Mouse (Mus musculus): ENCODE data around the gene Zcchc17. TPM values are rescaled to one million over a fixed set of nuclear protein-coding genes. Genes with fewer than 3 reads are reported as not detected.
A peak's percentile ranks its signal among the peaks of the same experiment; 100 is the strongest.

Gene Zcchc17
- 8.0 and 8.2 TPM in 2 replicates for polyA plus RNA-seq (2012; rRNA removed)

GRCm38 (mm10) chr4:130359486-130360237, at the start of gene Zcchc17, which contains the start of gene Snrnp40:
Gene Zcchc17 (minus strand): TSS chr4:130359943.
Gene Snrnp40 (plus strand): TSS chr4:130360132.
- Histone ChIP-seq H3K27ac (ENCODE audit: control insufficient read depth, insufficient read depth, low read depth, low read length) (peak within 1 kb of the TSS; percentile 76), H3K36me3 (ENCODE audit: control insufficient read depth, insufficient read depth, low read length) (no peaks in the 10 kb centered on the region), H3K27me3 (ENCODE audit: control insufficient read depth, insufficient read depth, low read length) (no peaks in the 10 kb centered on the region), H3K4me3 (ENCODE audit: control insufficient read depth, low read depth, low read length) (peak within 1 kb of the TSS; percentile 95), H3K4me1 (ENCODE audit: control insufficient read depth, insufficient read depth, low read length) (peaks cover 4% of the 10 kb centered on the region)
- TF ChIP-seq POLR2A (IDR thresholded peaks at IDR 0.05; ENCODE audit: control insufficient read depth, low read depth, low read length) (peak; percentile 89), CTCF (IDR thresholded peaks at IDR 0.05; ENCODE audit: control insufficient read depth, insufficient read depth, insufficient replicate concordance, low read depth, low read length) (no peak)

DNA sequence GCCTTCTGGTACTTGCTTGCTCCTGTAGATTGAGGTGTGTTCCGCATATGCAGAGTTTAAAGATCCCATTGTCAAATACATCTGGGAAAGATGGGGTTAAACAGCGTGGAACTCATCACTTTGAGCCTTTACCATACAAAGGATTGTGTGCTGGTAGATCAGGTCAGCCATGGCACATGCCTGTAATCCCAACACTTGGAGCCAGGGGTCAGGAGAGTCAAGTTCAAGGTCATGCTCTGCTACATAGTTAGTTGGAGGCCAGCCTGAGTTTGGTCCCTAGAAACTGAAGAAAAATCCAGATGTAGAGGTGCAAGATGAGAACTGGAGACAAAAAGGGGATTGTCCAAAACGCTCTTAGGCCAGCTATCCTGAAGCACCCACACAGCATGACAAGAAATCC, 31.5 kb upstream of the Zcchc17 start:
- H3K4me1 ChIP-seq (ENCODE audit: control insufficient read depth, insufficient read depth, low read length): peaks cover 3% of the 10 kb centered on the region; the same call in 1 of the 2 replicates
- no peak overlapping the region for H3K27ac ChIP-seq (ENCODE audit: control insufficient read depth, insufficient read depth, low read depth, low read length)
- no peak overlapping the region for H3K4me3 ChIP-seq (ENCODE audit: control insufficient read depth, low read depth, low read length)
- peaks cover 2% of the 10 kb centered on the region for H3K36me3 ChIP-seq (ENCODE audit: control insufficient read depth, insufficient read depth, low read length)
- TF ChIP-seq POLR2A (IDR thresholded peaks at IDR 0.05; ENCODE audit: control insufficient read depth, low read depth, low read length) (no peak), CTCF (IDR thresholded peaks at IDR 0.05; ENCODE audit: control insufficient read depth, insufficient read depth, insufficient replicate concordance, low read depth, low read length) (no peak)
- H3K27me3 ChIP-seq (ENCODE audit: control insufficient read depth, insufficient read depth, low read length): no peaks in the 10 kb centered on the region

DNA sequence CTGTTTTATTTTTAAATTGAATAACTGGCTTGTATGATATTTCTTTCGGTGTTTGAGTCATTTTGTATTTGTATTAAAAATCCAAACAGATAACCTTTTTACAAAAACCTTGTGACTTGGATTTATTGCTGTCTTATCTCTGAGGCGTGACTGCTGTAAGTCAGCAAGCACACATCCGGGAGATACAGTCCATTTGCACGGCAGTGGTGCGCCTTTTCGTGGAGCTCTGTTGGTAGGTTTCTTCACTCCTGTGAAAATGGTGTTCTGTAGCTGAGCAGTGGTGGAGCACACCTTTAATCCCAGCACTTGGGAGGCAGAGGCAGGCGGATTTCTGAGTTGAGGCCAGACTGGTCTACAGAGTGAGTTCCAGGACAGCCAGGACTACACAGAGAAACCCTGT, 30.2 kb upstream of the Zcchc17 start:
- no peaks in the 10 kb centered on the region for H3K27me3 ChIP-seq (ENCODE audit: control insufficient read depth, insufficient read depth, low read length)
- no peak overlapping the region for H3K27ac ChIP-seq (ENCODE audit: control insufficient read depth, insufficient read depth, low read depth, low read length)
- peaks cover 5% of the 10 kb centered on the region for H3K36me3 ChIP-seq (ENCODE audit: control insufficient read depth, insufficient read depth, low read length)
- H3K4me3 ChIP-seq (ENCODE audit: control insufficient read depth, low read depth, low read length): no peak overlapping the region
- no peak for TF ChIP-seq POLR2A (IDR thresholded peaks at IDR 0.05; ENCODE audit: control insufficient read depth, low read depth, low read length)
- no peak for TF ChIP-seq CTCF (IDR thresholded peaks at IDR 0.05; ENCODE audit: control insufficient read depth, insufficient read depth, insufficient replicate concordance, low read depth, low read length)
- peaks cover 3% of the 10 kb centered on the region; the same call in 1 of the 2 replicates for H3K4me1 ChIP-seq (ENCODE audit: control insufficient read depth, insufficient read depth, low read length)

DNA sequence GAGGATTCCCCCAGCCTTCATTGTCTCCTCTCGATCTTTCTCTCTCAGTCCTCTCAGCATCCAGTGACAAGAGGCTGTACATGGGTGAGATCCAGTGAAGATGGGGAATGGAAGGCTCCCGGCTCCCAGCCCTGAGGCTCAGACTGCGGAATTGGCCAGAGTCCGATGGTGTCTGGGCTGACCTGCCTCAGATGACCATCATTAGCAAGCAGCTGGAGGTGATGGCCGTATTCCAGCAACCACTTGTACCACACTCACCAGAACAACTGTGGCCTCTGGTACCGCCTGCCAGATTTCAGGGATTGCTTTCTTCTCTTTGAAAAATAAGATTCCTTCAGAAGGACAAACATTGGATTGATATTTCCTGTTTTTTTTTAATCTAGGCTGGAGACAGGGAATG, 29.8 kb upstream of the Zcchc17 start:
- no peaks in the 10 kb centered on the region for H3K27me3 ChIP-seq (ENCODE audit: control insufficient read depth, insufficient read depth, low read length)
- no peak for TF ChIP-seq CTCF (IDR thresholded peaks at IDR 0.05; ENCODE audit: control insufficient read depth, insufficient read depth, insufficient replicate concordance, low read depth, low read length)
- TF ChIP-seq POLR2A (IDR thresholded peaks at IDR 0.05; ENCODE audit: control insufficient read depth, low read depth, low read length): no peak
- H3K36me3 ChIP-seq (ENCODE audit: control insufficient read depth, insufficient read depth, low read length): peaks cover 5% of the 10 kb centered on the region
- no peak overlapping the region for H3K4me3 ChIP-seq (ENCODE audit: control insufficient read depth, low read depth, low read length)
- no peak overlapping the region for H3K27ac ChIP-seq (ENCODE audit: control insufficient read depth, insufficient read depth, low read depth, low read length)
- peaks cover 3% of the 10 kb centered on the region; the same call in 1 of the 2 replicates for H3K4me1 ChIP-seq (ENCODE audit: control insufficient read depth, insufficient read depth, low read length)

GRCm38 (mm10) chr4:130387256-130387655, 27.5 kb upstream of the Zcchc17 start:
- H3K27me3 ChIP-seq (ENCODE audit: control insufficient read depth, insufficient read depth, low read length): no peaks in the 10 kb centered on the region
- peaks cover 5% of the 10 kb centered on the region for H3K36me3 ChIP-seq (ENCODE audit: control insufficient read depth, insufficient read depth, low read length)
- H3K4me3 ChIP-seq (ENCODE audit: control insufficient read depth, low read depth, low read length): no peak overlapping the region
- H3K27ac ChIP-seq (ENCODE audit: control insufficient read depth, insufficient read depth, low read depth, low read length): no peak overlapping the region
- TF ChIP-seq POLR2A (IDR thresholded peaks at IDR 0.05; ENCODE audit: control insufficient read depth, low read depth, low read length): no peak
- TF ChIP-seq CTCF (IDR thresholded peaks at IDR 0.05; ENCODE audit: control insufficient read depth, insufficient read depth, insufficient replicate concordance, low read depth, low read length): no peak
- peaks cover 3% of the 10 kb centered on the region; the same call in 1 of the 2 replicates for H3K4me1 ChIP-seq (ENCODE audit: control insufficient read depth, insufficient read depth, low read length)

- H3K36me3 ChIP-seq (ENCODE audit: control insufficient read depth, insufficient read depth, low read length): peaks cover 7% of the 10 kb centered on the region
- no peaks in the 10 kb centered on the region for H3K27me3 ChIP-seq (ENCODE audit: control insufficient read depth, insufficient read depth, low read length)
- no peaks in the 10 kb centered on the region; the same call in 1 of the 2 replicates for H3K4me1 ChIP-seq (ENCODE audit: control insufficient read depth, insufficient read depth, low read length)
- no peak overlapping the region for H3K27ac ChIP-seq (ENCODE audit: control insufficient read depth, insufficient read depth, low read depth, low read length)
- H3K4me3 ChIP-seq (ENCODE audit: control insufficient read depth, low read depth, low read length): no peak overlapping the region
- no peak for TF ChIP-seq CTCF (IDR thresholded peaks at IDR 0.05; ENCODE audit: control insufficient read depth, insufficient read depth, insufficient replicate concordance, low read depth, low read length)
Measured at GRCm38 (mm10) chr4:130380418-130380817, 20.7 kb upstream of the Zcchc17 start.

DNA sequence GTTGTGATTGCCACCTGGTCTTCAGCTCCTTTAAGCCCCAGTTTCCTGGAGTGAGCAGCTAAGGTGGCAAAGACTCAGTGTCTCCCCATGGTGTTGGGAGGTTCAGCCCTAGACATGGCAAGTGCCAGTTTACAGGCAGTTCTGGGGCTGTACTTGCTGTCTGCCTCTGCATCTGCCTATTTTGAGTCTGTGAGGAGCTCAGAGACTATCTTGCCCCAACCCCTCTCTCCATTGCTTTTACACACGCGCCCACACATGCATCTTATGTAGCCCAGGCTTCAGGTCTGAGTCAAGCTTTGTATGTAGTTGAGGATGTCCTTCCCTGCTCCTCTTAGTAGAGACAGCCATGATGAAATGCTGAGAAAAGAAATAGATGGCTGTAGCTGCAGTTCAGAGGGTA, 19.4 kb upstream of the Zcchc17 start:
- Histone ChIP-seq H3K27me3 (ENCODE audit: control insufficient read depth, insufficient read depth, low read length) (no peaks in the 10 kb centered on the region), H3K27ac (ENCODE audit: control insufficient read depth, insufficient read depth, low read depth, low read length) (no peak overlapping the region), H3K4me3 (ENCODE audit: control insufficient read depth, low read depth, low read length) (no peak overlapping the region), H3K36me3 (ENCODE audit: control insufficient read depth, insufficient read depth, low read length) (peaks cover 7% of the 10 kb centered on the region), H3K4me1 (ENCODE audit: control insufficient read depth, insufficient read depth, low read length) (no peaks in the 10 kb centered on the region; the same call in 1 of the 2 replicates)
- TF ChIP-seq CTCF (IDR thresholded peaks at IDR 0.05; ENCODE audit: control insufficient read depth, insufficient read depth, insufficient replicate concordance, low read depth, low read length) (no peak), POLR2A (IDR thresholded peaks at IDR 0.05; ENCODE audit: control insufficient read depth, low read depth, low read length) (no peak)
